Mouse (Mus musculus): ENCODE data around the gene Nkiras2. TPM values are rescaled to one million over a fixed set of nuclear protein-coding genes. Genes with fewer than 3 reads are reported as not detected.
"Not testable (repeated sequence)": the region's sequence is repeated elsewhere in the genome, so short reads cannot be mapped to it uniquely, and the experiment has no call there.

The Nkiras2 gene
- polyA plus RNA-seq (2012; ENCODE audit: insufficient read depth, insufficient read length, missing spikeins): 32.0 and 37.6 TPM in 2 replicates

GRCm38 (mm10) chr11:100618761-100619484, at the start of gene Nkiras2:
Nkiras2 (plus strand) TSS chr11:100619244.
- H3K27ac ChIP-seq (replicated peaks; ENCODE audit: low read depth, low read length): peak within 1 kb of the TSS; percentile 91
- H3K4me3 ChIP-seq (ENCODE audit: insufficient read depth, low read depth, low read length): peak within 1 kb of the TSS; percentile 89
- H3K4me1 ChIP-seq (ENCODE audit: control insufficient read depth, insufficient read depth, insufficient read length, low read length): peaks cover 6% of the 10 kb centered on the region

GRCm38 (mm10) chr11:100569789-100570188, 49.3 kb upstream of the Nkiras2 start:
- H3K27ac ChIP-seq (replicated peaks; ENCODE audit: low read depth, low read length): no peak overlapping the region

GRCm38 (mm10) chr11:100570430-100571201, 48.4 kb upstream of the Nkiras2 start:
- Histone ChIP-seq H3K4me3 (ENCODE audit: insufficient read depth, low read depth, low read length) (peak overlapping the region; percentile 42), H3K27ac (replicated peaks; ENCODE audit: low read depth, low read length) (no peak overlapping the region), H3K4me1 (ENCODE audit: control insufficient read depth, insufficient read depth, insufficient read length, low read length) (no peaks in the 10 kb centered on the region)

More at GRCm38 (mm10) chr11:100569789-100570188, 49.3 kb upstream of the Nkiras2 start:
- no peaks in the 10 kb centered on the region for H3K4me1 ChIP-seq (ENCODE audit: control insufficient read depth, insufficient read depth, insufficient read length, low read length)
- H3K4me3 ChIP-seq (ENCODE audit: insufficient read depth, low read depth, low read length): no peak overlapping the region

- peak overlapping the region; percentile 42 for H3K4me3 ChIP-seq (ENCODE audit: insufficient read depth, low read depth, low read length)
- no peaks in the 10 kb centered on the region for H3K4me1 ChIP-seq (ENCODE audit: control insufficient read depth, insufficient read depth, insufficient read length, low read length)
- 0 out of 2 replicates have a peak overlapping the region, but pooled peaks have one; percentile 28 for H3K27ac ChIP-seq (replicated peaks; ENCODE audit: low read depth, low read length)
Measured at GRCm38 (mm10) chr11:100571202-100571567, 47.9 kb upstream of the Nkiras2 start.

- peak overlapping the region; percentile 60 for H3K27ac ChIP-seq (replicated peaks; ENCODE audit: low read depth, low read length)
- H3K4me3 ChIP-seq (ENCODE audit: insufficient read depth, low read depth, low read length): peak overlapping the region; percentile 96
- H3K4me1 ChIP-seq (ENCODE audit: control insufficient read depth, insufficient read depth, insufficient read length, low read length): no peaks in the 10 kb centered on the region; the same call in 1 of the 2 replicates
Measured at GRCm38 (mm10) chr11:100574188-100574587, 44.9 kb upstream of the Nkiras2 start.

GRCm38 (mm10) chr11:100574708-100575483, 44.1 kb upstream of the Nkiras2 start, which contains the start of gene Cnp:
Cnp (plus strand) TSS chr11:100574904.
- Histone ChIP-seq H3K4me1 (ENCODE audit: control insufficient read depth, insufficient read depth, insufficient read length, low read length) (no peaks in the 10 kb centered on the region; the same call in 1 of the 2 replicates), H3K27ac (replicated peaks; ENCODE audit: low read depth, low read length) (peak within 1 kb of the TSS; percentile 77), H3K4me3 (ENCODE audit: insufficient read depth, low read depth, low read length) (peak within 1 kb of the TSS; percentile 96)

GRCm38 (mm10) chr11:100575484-100575855, 43.6 kb upstream of the Nkiras2 start:
- Histone ChIP-seq H3K27ac (replicated peaks; ENCODE audit: low read depth, low read length) (no peak overlapping the region), H3K4me1 (ENCODE audit: control insufficient read depth, insufficient read depth, insufficient read length, low read length) (no peaks in the 10 kb centered on the region; the same call in 1 of the 2 replicates), H3K4me3 (ENCODE audit: insufficient read depth, low read depth, low read length) (peak overlapping the region; percentile 96)

- no peak overlapping the region for H3K4me3 ChIP-seq (ENCODE audit: insufficient read depth, low read depth, low read length)
- H3K4me1 ChIP-seq (ENCODE audit: control insufficient read depth, insufficient read depth, insufficient read length, low read length): no peaks in the 10 kb centered on the region; the same call in 1 of the 2 replicates
- H3K27ac ChIP-seq (replicated peaks; ENCODE audit: low read depth, low read length): no peak overlapping the region
Measured at GRCm38 (mm10) chr11:100576256-100576655, 42.8 kb upstream of the Nkiras2 start.

GRCm38 (mm10) chr11:100577852-100578599, 41.0 kb upstream of the Nkiras2 start:
- no peak overlapping the region for H3K4me3 ChIP-seq (ENCODE audit: insufficient read depth, low read depth, low read length)
- H3K4me1 ChIP-seq (ENCODE audit: control insufficient read depth, insufficient read depth, insufficient read length, low read length): no peaks in the 10 kb centered on the region; the same call in 1 of the 2 replicates
- H3K27ac ChIP-seq (replicated peaks; ENCODE audit: low read depth, low read length): no peak overlapping the region

GRCm38 (mm10) chr11:100579116-100579799, 39.8 kb upstream of the Nkiras2 start:
- Histone ChIP-seq H3K27ac (replicated peaks; ENCODE audit: low read depth, low read length) (no peak overlapping the region), H3K4me1 (ENCODE audit: control insufficient read depth, insufficient read depth, insufficient read length, low read length) (no peaks in the 10 kb centered on the region; the same call in 1 of the 2 replicates), H3K4me3 (ENCODE audit: insufficient read depth, low read depth, low read length) (no peak overlapping the region)

GRCm38 (mm10) chr11:100580275-100580674, 38.8 kb upstream of the Nkiras2 start:
- no peak overlapping the region for H3K4me3 ChIP-seq (ENCODE audit: insufficient read depth, low read depth, low read length)
- no peaks in the 10 kb centered on the region; the same call in 1 of the 2 replicates for H3K4me1 ChIP-seq (ENCODE audit: control insufficient read depth, insufficient read depth, insufficient read length, low read length)
- H3K27ac ChIP-seq (replicated peaks; ENCODE audit: low read depth, low read length): no peak overlapping the region

- H3K4me3 ChIP-seq (ENCODE audit: insufficient read depth, low read depth, low read length): no peak overlapping the region
- no peaks in the 10 kb centered on the region; the same call in 1 of the 2 replicates for H3K4me1 ChIP-seq (ENCODE audit: control insufficient read depth, insufficient read depth, insufficient read length, low read length)
- no peak overlapping the region for H3K27ac ChIP-seq (replicated peaks; ENCODE audit: low read depth, low read length)
Measured at GRCm38 (mm10) chr11:100581756-100582155, 37.3 kb upstream of the Nkiras2 start.

- not testable (repeated sequence) for H3K4me1 ChIP-seq (ENCODE audit: control insufficient read depth, insufficient read depth, insufficient read length, low read length); H3K4me3 ChIP-seq (ENCODE audit: insufficient read depth, low read depth, low read length); H3K27ac ChIP-seq (replicated peaks; ENCODE audit: low read depth, low read length)
Measured at GRCm38 (mm10) chr11:100582413-100582812, 36.6 kb upstream of the Nkiras2 start.

GRCm38 (mm10) chr11:100582836-100583235, 36.2 kb upstream of the Nkiras2 start:
- Histone ChIP-seq H3K4me3 (ENCODE audit: insufficient read depth, low read depth, low read length) (no peak overlapping the region), H3K27ac (replicated peaks; ENCODE audit: low read depth, low read length) (no peak overlapping the region), H3K4me1 (ENCODE audit: control insufficient read depth, insufficient read depth, insufficient read length, low read length) (no peaks in the 10 kb centered on the region)
